Mouse (Mus musculus) common myeloid progenitor, adult 5-6 weeks (primary cell): ENCODE results near the gene Pramel1. TPM values are rescaled to one million over a fixed set of nuclear protein-coding genes. Genes with fewer than 3 reads are reported as not detected.
A peak's percentile ranks its signal among the peaks of the same experiment; 100 is the strongest.
"Not testable (repeated sequence)": the region's sequence is repeated elsewhere in the genome, so short reads cannot be mapped to it uniquely, and the experiment has no call there.

Experiments used
- ATAC-seq: replicated peaks from 2 replicates; pipeline ENCODE4 v1.8.0; 2016; ENCODE audit warnings: low read depth, mild to moderate bottlenecking, moderate TSS enrichment, inconsistent platforms; ENCODE audit not compliant: poor library complexity, severe bottlenecking
- total RNA-seq: library from RNA; stranded (forward); fragments of 200-1000, 187-1606 nt; gene quantifications from 2 replicates; pipeline ENCODE4 v1.2.3, GENCODE M21; 2017

The Pramel1 gene
- total RNA-seq, result not detected in 2 replicates

DNA sequence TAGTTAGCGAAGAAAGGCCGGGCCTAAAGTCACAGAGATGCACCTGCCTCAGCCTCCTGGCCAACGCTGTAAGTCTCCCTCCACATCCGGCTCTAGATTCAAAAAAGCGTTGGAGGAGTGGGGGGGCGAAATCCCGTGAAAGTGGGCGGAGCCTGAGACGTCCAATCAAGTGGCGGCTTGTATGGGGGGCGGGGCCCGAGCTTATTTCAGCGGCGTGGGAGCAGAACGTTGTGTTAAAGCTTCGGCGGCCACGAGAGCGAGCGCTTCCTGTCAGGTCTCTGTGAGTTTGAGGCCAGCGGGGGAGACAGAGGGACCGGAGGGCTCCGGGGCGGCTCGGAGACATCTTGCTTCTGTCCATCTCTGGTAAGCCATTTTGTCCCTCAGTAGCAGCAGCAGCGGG lies at the start of gene Pramel1:
TSS of gene Pramel1 (plus strand) at position 248 of the 400 bp plus-strand sequence.
- no peak for ATAC-seq

DNA sequence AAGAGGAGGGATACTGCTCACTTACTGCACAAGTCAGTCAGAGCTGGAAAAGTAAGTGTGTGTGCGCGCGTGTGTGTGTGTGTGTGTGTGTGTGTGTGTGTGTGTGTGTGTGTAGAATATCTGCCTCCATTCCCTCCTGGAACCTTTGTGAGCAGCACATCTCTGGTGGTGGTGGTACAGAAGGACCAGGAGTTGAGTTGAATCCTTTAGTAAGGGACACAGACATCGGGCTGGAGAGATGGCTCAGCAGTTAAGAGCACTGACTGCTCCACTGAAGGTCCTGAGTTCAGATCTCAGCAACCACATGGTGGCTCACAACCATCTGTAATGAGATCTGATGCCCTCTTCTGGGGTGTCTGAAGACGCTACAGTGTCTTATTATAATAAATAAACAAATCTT lies 48.7 kb upstream of the Pramel1 start:
- not testable (repeated sequence) for ATAC-seq

GRCm38 (mm10) chr4:143348678-143349077 lies 45.5 kb upstream of the Pramel1 start:
- ATAC-seq, result no peak

GRCm38 (mm10) chr4:143349484-143349906 lies 44.7 kb upstream of the Pramel1 start, which contains the start of gene Lrrc38:
TSS of gene Lrrc38 (plus strand) at chr4:143349757.
- ATAC-seq, result no peak

DNA sequence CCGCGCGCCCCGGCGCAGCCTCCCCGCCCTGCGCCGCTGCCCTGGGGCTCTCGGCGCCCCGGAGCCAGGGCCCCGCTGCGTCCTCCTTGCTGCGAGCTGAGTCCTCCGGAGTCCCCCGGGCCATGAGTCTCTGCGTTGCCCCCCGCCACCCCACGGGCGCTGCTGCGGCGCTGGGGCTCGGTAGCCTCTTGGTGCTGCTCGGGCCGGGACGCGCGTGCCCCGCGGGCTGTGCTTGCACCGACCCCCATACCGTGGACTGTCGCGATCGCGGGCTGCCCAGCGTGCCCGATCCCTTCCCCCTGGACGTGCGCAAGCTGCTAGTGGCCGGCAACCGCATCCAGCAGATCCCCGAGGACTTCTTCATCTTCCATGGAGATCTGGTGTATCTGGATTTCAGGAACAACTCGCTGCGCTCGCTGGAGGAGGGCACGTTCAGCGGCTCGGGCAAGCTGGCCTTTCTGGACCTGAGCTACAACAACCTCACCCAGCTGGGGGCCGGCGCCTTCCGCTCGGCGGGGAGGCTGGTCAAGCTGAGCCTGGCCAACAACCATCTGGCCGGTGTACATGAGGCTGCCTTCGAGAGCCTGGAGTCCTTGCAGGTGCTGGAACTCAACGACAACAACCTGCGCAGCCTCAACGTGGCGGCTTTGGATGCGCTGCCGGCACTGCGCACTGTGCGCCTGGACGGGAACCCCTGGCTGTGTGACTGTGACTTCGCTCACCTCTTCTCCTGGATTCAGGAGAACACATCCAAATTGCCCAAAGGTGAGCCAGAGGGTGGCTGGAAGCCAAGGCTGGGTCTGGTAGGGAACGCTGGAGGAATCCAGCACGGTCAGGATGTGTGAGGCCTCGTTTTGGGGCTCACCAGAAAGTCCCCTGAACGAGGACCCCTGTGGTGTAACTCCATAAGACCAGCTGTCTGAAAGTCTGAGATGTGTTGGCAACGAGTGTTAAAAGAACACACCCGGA lies 43.9 kb upstream of the Pramel1 start:
- no peak for ATAC-seq

DNA sequence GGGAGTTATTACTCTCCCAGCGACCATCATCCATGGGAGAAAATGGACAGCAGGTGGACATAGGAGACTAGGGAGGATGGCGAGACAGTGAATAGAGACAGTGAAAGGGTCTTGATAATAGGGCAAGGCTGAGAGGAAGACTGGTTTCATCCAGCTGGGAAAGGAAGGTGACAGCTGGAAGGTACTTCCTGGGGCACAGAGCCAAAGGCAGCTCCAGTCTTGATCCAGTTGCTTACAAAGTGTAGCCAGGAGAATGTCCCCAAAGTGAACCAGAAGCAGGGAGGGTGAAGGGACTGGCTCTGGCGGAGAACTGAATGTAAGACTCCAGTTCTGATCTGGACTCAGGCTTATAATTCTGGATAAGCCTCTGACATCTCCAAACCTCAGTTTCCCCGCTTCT lies 41.9 kb upstream of the Pramel1 start:
- no peak for ATAC-seq

DNA sequence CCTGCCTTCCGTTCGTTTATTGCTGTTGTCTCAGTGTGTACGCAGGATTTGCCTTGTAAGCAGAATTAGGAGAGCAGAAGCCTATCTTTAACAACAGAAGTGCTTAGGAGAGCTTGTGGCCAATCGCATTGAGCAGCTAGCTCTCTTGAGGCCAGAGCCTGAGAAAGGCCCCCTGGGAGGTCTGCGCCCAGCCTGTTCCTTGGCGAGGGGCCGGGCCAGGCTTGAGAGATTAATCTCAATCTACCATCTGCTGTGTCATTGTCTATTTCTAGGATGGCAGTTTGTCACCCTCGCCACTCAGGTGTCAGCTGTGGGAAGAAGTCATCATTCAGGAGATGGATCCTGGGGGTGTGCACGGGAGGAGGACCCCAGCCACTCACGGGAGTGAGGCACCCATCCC lies 32.7 kb upstream of the Pramel1 start:
- ATAC-seq, result peak; percentile 34; the same call in 1 of the 2 replicates

DNA sequence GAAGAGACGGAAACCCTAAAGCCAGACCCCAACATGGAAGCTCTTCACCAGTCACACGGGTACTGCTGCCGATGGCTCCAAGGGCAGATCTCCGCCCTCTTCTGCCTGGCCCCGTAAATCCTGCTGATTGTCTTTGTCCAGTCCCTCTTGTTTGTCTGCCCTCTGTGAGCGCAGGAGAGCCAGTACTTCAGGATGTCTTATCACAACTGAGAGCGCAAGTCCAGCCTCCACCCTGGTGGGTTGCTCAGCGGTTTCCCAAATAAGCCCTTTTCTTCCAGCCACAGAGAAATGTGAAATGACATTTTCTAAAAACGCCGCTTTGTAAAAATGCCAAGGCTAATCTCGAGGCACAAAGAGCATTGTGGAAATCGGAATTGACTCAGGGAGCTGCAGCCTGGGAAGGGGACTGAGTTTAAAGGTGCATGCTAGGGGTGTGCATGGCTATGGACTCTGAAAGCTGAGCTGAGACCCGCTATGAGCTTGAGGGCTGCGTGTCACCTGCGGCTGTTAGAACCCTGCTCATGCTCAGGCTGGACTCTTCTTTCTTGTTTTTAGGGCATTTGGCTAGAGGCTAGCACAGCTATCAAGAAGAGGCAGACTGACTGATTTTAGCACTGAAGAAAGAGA lies 27.7 kb upstream of the Pramel1 start:
- no peak for ATAC-seq

DNA sequence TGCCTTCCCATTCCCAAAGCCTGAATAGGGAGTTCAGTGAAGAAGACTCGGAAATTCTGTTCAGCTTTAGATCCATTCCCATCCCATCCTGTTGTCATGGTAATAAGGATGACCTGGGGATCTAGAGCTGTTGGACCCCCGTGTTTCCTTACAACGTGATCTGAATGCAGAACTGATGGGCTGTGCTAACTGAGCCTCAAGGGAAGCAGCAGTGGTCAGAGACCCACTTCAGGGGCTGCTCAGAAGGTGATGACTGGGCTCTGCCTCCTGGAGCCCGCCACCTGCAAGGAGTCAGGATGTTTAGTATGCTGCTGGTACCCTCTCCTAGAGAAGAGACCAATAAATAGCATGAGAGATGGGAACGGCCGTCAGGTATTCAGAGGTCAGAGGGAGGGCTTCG lies 14.7 kb upstream of the Pramel1 start:
- no peak for ATAC-seq

DNA sequence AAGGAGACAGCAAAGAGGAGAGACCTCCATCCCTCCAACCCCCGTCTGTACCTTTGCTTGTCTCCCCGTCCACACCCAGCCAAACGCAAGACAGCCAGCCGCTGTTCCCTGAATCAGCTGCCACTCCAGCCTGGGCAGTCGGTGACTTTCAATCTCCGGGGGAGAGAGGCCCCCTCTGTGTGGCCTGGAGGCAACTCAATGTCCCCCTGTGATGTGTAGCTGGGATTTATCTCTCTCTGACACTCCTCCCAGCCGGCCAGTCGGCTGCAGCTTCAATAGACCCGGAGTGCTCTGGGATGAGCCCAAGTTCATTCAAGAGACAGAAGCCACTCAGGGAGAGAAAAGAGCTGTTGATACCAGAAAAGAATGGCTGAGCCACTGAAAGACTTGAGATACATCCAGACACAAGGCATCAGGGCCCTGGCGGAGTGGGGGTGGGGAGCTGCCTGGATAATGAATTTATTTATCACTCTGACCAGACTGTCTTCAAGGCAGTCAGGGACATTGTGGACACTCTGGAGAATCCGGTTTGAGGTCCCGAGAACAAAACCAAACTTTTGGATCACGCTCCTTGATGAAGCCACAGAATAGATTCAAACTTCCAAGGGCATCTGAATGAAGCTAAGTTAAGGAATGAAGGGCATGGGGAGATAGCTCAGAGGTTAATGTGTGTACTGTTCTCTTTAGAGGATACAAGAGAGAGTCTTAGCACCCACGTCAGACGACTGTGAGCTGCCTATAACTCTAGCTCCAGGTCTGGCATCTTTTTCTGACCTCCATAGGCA lies 14.1 kb upstream of the Pramel1 start:
- no peak for ATAC-seq

DNA sequence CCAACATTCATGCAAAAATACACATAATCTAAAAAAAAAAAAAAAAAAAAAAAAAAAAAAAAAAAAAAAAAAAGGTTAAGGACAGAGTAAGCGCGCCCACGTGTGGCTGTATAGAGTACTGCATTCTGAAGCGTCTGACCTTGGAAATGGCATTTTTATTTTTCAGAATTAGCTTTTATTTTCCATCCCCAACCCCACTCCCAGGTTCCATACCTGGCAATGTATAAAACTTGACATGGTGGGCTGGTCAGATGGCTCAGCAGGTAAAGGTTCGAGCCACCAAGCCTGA lies 13.6 kb upstream of the Pramel1 start:
- peak; percentile 71 for ATAC-seq

GRCm38 (mm10) chr4:143382163-143382562 lies 12.1 kb upstream of the Pramel1 start:
- ATAC-seq, result no peak

GRCm38 (mm10) chr4:143383646-143384045 lies 10.6 kb upstream of the Pramel1 start:
- no peak for ATAC-seq

DNA sequence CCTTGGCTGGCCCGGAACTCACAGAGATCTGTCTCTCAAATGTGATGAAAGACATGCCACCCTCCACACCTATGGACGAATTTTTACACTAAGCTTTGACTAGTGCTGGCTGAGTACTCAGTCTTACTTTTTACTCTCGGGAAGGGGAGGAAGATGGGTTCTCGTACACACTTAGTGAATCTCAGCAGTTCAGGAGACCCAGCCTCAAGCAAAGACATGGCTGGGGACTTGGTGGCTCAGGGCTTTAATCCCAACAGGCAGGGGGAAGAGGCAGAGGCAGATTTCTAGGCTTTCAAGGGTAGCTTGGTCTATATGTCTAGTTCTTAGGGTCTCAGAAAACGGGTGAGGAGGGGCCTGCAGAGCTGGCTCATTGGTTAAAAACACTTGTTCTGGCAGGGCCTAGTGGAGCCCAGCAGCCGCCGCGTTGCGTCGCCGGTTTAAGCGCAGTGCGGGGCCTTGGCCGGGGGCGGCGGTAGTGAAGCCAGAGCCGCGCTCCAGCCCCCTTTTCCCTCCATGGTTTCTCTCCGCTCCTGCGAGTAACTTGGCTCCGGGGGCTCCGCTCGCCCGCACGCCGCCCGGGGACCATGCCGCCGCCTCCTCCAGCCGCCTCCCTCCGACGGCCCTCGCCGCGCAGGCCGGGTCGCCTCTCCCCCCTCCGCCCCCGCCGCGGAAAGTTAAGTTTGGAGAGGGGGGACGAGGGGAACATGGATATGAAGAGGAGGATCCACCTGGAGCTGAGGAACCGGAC lies 5.1 kb upstream of the Pramel1 start:
- peak; percentile 98 for ATAC-seq

DNA sequence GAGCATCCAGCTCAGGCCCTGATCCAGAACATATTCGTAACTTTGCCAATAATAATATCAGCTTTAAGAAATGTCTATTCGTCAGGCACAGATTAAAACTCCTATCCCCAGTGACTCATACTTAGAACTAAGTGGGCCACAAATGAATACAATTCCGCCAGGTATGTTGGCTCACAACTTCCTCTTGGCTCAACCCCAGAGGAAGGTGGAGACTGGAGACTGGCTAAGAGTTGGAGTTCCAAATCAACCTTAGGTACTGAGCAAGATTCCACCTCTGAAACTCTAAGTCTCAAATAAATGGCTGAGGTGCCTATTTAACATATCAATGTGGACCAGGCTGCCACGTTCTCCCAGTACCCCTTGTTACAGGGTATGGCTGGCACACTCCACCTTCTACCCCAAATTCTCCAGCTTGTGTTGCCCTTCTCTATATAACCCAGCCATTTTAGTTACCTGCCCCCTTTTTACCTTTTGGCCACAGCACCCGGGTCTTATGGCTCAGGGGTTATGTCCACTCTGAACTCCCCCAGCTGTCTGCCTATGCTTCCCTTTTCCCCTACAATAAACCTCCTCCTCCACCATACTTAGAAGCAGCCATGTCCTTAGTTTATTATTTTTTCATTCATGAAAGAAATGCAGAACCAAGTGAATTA lies 17.5 kb downstream of the Pramel1 start:
- 0 out of 2 replicates have a peak, but pooled peaks have one; percentile 3 for ATAC-seq

DNA sequence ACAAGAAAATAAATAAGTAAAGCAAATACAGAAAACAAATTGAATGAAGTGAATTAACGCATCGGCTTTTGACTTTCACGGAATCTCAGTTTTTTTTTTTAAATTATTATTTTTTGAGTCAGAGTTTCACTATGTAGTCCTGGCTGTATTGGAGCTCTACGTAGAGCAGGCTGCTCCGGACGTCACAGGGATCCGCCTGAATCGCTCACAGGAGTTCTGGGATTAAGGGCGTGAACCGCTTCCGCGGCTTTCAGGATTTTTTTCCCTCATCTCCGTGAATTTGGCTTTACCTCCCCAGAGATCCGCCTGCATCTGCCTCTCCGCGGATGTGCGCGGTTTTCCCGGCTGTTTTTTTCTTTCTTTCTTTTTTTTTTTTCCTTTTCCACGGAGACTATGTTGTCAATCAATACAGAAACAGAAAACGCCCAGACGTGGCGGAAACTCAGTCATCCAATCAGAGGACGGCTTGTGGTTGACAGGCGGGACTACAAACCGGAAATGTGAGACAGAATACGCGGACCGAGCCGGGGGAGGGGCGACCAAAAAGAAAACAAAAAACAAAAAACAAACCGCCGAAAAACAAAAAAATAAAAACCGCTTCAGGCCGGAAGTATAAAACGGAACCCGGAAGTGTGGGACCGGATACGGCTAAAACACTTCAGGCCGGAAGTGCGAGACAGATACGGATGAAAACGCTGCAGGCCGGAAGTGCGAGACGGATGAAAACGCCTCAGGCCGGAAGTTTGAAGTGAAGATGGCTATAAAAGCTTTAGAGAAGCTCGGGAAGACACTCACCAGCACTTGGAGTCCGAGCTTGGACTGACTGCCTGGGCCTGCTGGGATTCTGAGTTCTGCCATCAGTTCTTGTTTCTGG lies 18.2 kb downstream of the Pramel1 start, which contains the start of gene Pramef8:
TSS of gene Pramef8 (plus strand) at position 208 of the 874 bp plus-strand sequence.
- ATAC-seq, result peak; percentile 95

GRCm38 (mm10) chr4:143413621-143414020 lies 19.4 kb downstream of the Pramel1 start:
- ATAC-seq, result no peak

- ATAC-seq, result no peak
These were observed 19.9 kb downstream of the Pramel1 start for GRCm38 (mm10) chr4:143414121-143414520.
